Mouse (Mus musculus) brain, embryonic 18.5 days (tissue): ENCODE measurements at regions not wholly inside any gene's neighbourhood (a gene's known extent, or its start where the extent isn't known, plus 50 kb on each side); places are given as distances from the start of the nearest gene placed in this dataset.
A peak's percentile ranks its signal among the peaks of the same experiment; 100 is the strongest.
"Not testable (repeated sequence)": the region's sequence is repeated elsewhere in the genome, so short reads cannot be mapped to it uniquely, and the experiment has no call there.

ENCODE experiments used
- DNase-seq: peaks from one replicate; pipeline ENCODE4 v3.0.0-alpha.2; 2012; ENCODE audit warnings: low read depth, low spot score

- no peak for DNase-seq
These were observed 92.7 kb downstream of the Nucb2 start for GRCm38 (mm10) chr7:116596914-116597313.

GRCm38 (mm10) chr7:116600340-116600739 is 96.2 kb downstream of the Nucb2 start:
- no peak for DNase-seq

DNA sequence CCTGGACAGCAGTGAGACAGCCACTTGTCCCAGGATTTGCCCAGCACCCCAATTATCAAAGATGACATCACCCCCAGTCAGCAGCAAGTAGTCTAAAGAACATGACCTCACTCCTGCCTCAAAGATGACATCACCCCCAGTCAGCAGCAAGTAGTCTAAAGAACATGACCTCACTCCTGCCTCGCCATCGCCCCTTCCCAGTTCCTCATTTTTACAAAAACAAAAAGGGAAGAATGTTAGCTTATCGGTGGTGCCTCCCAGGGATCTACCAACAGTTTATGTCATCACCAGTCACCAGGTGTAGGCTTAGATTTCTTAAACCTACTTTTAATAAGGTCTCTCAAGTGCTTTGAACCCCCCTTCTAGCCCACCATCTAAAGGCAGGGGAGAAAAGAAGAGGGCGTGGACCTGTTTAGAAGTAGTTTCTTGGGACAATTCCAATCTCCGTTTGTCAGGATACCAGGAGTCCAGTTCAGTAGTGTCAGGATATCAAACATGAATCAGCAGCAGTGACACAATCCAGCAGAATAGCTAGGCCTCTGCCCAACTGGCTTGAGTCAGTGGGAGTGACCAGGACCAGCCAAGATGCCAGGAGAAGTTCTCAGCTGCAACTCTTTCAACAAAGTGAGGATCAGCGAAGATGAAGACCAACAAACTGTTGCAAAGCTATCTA is 99.1 kb downstream of the Nucb2 start:
- DNase-seq: no peak

DNA sequence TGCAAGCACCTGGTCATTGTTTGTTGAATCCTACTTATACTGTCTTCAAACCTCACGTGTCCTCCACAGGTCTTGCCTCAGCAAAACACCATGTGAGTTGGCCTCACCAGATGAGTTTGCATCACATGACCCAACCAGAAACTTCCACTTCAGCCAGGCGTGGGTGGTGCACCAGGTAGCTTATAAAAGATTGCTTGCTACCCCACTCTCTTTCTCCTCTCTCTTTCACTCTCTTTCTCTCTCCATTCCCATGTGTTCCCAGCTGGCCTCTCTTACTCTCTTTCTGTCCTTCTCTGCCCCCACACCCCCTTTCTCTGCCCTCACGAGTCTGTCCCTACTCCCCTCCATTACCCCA is 99.6 kb downstream of the Nucb2 start:
- no peak for DNase-seq

- no peak for DNase-seq
These were observed 102.1 kb downstream of the Nucb2 start for GRCm38 (mm10) chr7:116606255-116606654.

GRCm38 (mm10) chr7:116606751-116607483 is 102.7 kb downstream of the Nucb2 start:
- no peak for DNase-seq

DNA sequence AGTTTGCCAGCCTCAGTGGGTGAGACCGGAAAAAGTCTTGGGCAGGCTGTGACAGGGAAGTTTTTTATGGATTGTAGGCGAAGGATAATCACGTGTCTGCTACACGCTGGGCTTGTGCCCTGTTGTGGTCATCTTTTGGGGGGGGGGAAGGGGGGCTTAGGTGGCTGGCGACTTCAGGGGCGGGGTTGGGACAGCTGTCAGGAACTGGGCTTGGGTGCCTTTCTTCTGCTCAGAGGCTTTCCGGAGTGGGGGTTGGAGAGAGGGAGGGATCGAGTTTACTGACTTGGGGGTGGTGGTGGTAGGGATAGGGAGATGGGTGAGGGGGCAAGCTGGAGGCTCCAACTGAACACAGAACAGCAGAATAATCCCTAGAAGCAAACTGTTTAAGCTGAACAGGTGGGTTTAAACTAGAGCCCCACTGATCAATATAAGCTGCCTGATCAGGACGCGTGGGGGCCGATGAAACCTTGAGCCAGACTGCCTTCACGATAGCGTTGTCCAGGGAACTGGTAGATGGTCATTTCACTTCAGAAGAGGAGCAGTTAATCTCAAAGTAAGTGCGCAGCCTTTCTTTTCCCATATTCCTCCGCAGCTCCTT is 103.6 kb downstream of the Nucb2 start:
- no peak for DNase-seq

DNA sequence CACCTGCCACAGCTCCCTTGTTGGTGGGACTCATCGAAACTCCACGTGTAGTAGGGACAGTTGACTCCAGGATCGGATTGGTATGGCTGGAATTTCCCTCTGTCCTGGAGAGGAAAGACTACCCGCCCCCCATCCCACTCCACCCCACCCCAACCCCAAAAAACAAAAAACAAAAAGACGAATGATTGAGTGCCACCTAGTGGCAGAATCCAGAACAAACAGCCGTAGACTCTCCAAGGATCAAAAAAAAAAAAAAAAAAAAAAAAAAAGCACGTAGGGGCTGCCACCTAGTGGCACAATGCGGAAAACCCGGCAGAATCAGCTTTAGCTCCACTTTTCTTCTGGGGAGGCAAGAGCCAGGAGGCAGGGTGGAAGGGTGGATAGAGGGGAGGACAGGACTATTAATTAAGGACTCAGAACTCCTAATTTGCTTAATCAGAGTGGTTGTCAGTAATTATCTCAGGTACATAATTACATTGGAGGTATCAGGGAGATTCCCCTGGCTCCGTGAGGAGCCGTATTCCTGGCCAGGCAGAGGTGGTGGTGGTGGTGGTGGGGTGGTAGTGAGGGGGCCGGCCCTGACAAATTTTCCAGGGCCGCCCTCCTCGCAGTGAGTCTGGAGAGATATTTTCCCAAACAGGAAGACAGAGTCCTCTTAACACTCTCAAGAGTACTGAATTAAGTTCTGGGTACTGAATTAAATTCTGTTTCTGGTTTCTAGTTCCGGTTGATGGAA is 104.3 kb downstream of the Nucb2 start:
- DNase-seq: peak; percentile 36

GRCm38 (mm10) chr7:116609406-116609805 is 105.2 kb downstream of the Nucb2 start:
- no peak for DNase-seq

DNA sequence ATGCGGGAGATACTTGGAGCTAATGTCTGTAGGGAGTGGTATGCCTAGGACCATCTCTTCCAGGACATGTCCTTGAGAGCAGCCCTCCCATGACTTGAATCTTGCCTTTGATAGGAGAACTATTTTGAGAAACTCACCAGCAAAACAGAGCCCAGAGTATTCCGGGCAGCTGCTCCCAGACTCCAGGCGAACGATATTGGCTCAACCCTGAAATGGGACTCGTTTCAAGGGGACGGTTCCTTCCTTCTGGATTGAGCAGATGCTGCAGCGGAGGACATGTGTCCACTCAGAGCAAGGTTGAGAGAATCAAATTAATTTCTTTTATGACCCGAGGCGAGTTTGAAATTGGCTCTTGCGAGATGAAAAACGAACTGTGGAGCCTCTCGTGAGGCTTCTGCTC is 105.7 kb downstream of the Nucb2 start:
- DNase-seq: no peak

DNA sequence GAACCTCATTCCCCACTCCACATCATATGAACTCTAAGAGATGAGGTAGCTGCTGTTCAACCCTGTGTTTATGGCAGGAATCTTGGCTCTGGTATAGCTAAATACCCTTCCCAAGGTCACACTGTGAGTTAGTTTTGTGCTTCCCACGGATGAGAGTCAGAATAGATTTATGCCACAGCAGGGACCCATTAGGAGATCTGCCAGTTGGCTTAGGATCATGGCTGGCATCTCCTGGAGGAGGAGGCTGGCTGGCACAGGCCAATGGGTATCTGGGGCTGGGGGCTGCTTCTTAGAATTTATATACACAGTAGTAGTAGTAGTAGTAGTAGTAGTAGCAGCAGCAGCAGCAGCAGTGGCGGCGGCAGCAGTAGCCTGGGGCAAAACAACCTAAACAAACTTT is 111.8 kb downstream of the Nucb2 start:
- peak; percentile 30 for DNase-seq

GRCm38 (mm10) chr7:116619636-116620035 is 115.5 kb downstream of the Nucb2 start:
- DNase-seq: no peak

- DNase-seq: no peak
These were observed 116.2 kb downstream of the Nucb2 start for GRCm38 (mm10) chr7:116620381-116620780.

- peak; percentile 30 for DNase-seq
These were observed 129.0 kb downstream of the Nucb2 start for GRCm38 (mm10) chr7:116633210-116633609.

GRCm38 (mm10) chr7:116644902-116645650 is 140.9 kb downstream of the Nucb2 start:
- peak; percentile 24 for DNase-seq

DNA sequence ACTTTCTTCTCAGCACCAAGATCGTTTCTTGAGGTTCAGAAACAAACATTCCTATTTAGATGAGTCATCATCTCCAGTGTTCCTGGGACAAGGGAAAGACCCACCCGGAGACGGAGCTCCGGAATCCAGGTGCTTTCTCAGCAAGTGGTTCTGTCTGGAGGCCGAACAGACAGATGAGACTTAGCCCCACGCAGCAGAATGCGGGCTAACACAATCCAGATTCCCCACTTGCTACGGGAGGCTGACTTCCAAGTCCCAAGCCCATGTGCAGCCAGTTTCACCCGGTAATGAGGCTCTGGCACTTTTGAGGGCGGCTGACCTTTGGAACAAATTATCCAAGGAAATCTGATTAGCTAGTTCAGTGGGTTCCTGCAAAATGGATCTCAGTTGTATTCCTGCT is 150.3 kb downstream of the Nucb2 start:
- DNase-seq: no peak

GRCm38 (mm10) chr7:116657040-116657439 is 152.9 kb downstream of the Nucb2 start:
- DNase-seq: not testable (repeated sequence)

DNA sequence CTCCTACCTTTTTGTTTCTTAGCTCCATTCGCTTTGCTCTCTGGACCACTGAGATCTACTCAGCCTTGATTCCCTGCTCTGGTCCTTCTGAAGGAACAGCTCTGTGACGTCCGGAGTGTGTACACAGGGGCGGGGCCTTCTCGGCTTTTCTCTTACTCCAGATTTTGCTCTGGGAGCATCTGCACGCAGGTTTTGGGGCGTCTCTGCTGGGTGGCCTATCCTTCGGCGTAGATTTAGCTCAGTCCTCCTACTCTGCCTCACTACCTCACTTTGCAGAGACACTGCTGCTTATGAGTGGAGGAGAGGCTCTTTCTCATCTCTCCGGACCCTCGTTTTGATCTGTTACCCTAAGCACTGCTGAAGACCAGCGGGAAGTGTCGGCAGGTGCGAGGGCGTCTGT is 161.4 kb downstream of the Nucb2 start:
- no peak for DNase-seq

- DNase-seq: no peak
These were observed 170.2 kb downstream of the Nucb2 start for GRCm38 (mm10) chr7:116674199-116675019.

DNA sequence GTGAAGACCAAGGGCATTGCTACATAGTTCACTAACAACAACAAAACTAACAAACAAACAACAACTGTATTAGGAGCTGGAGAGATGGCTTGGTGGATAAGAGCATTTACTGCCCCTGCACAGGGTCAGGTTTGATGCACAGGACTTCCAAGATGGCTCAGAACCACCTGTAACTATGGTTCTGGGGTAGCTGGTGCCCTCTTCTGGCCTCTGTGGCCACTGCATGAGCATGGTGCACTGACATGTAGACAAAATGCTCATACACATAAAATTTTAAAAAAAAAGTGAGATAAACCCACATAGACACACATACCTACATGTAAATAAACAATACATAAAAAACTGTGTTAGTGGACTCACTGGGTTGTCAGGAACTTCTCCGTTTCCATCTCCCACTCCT is 172.5 kb downstream of the Nucb2 start:
- no peak for DNase-seq

DNA sequence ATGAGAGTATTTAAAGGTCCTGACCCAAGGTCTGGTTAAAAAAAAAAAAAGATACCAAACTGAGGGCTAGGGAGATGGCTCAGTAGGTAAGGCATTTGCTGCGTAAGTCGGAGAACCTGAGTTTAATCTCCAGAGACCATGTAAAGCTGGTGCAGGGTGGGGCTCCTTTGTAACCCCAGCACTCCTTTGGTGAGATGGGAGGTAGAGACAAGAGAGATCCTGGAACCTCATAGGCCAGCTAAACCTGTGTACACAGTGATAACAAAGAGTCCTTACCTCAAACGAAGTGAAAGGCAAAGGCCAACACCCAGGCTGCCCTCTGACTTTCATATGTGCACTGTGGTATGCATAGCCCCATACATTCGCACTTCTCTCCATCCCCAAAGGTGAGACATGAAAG is 175.0 kb downstream of the Nucb2 start:
- DNase-seq: no peak
